Mouse (Mus musculus) frontal cortex, adult 2 months (tissue): ENCODE data around the gene Kdm3a. TPM values are rescaled to one million over a fixed set of nuclear protein-coding genes. Genes with fewer than 3 reads are reported as not detected.

Experiments
- DNase-seq, 2 experiments: peaks; one replicate each; pipeline ENCODE4 v3.0.0; 2022; ENCODE audit warnings: low spot score in 1 of 2; ENCODE audit errors: extremely low spot score in 1 of 2
- polyA plus RNA-seq: library from polyadenylated mRNA; depleted of rRNA; stranded (reverse); fragments of >200 nt; gene quantifications from 2 replicates; pipeline ENCODE4 v1.2.3, GENCODE M21; 2012; rRNA removed

Kdm3a gene
- 34.5 and 38.4 TPM in 2 replicates for polyA plus RNA-seq

GRCm38 (mm10) chr6:71632829-71633662, at the start of gene Kdm3a:
Kdm3a (minus strand) TSS chr6:71632990.
- peak; percentile 97 to 99 for DNase-seq

GRCm38 (mm10) chr6:71678891-71679290, 46.1 kb upstream of the Kdm3a start:
- no peak for DNase-seq

GRCm38 (mm10) chr6:71673166-71673565, 40.4 kb upstream of the Kdm3a start:
- no peak for DNase-seq

- DNase-seq: no peak
These were observed 31.7 kb upstream of the Kdm3a start for GRCm38 (mm10) chr6:71664511-71664910.

- no peak for DNase-seq
These were observed 25.5 kb upstream of the Kdm3a start for GRCm38 (mm10) chr6:71658290-71658689.

- DNase-seq: no peak
These were observed 23.0 kb upstream of the Kdm3a start for GRCm38 (mm10) chr6:71655835-71656234.

GRCm38 (mm10) chr6:71651868-71652267, 19.1 kb upstream of the Kdm3a start:
- no peak for DNase-seq

GRCm38 (mm10) chr6:71632486-71632828, 333 bp downstream of the Kdm3a start:
- no peak for DNase-seq

- DNase-seq: peak; percentile 16 to 40
These were observed 906 bp downstream of the Kdm3a start for GRCm38 (mm10) chr6:71631706-71632461.

- no peak for DNase-seq
These were observed 1.6 kb downstream of the Kdm3a start for GRCm38 (mm10) chr6:71631196-71631595.

GRCm38 (mm10) chr6:71627325-71627724, 5.5 kb downstream of the Kdm3a start:
- no peak for DNase-seq

GRCm38 (mm10) chr6:71625984-71626383, 6.8 kb downstream of the Kdm3a start:
- DNase-seq: no peak

GRCm38 (mm10) chr6:71624723-71625122, 8.1 kb downstream of the Kdm3a start:
- DNase-seq: no peak

GRCm38 (mm10) chr6:71621981-71622380, 10.8 kb downstream of the Kdm3a start:
- DNase-seq: peak in 1 of 2 experiments; percentile 42

GRCm38 (mm10) chr6:71621551-71621950, 11.2 kb downstream of the Kdm3a start:
- no peak for DNase-seq

GRCm38 (mm10) chr6:71616959-71617358, 15.8 kb downstream of the Kdm3a start:
- no peak for DNase-seq

- DNase-seq: no peak
These were observed 19.6 kb downstream of the Kdm3a start for GRCm38 (mm10) chr6:71613225-71613624.

- peak; percentile 50 to 65 for DNase-seq
These were observed 22.8 kb downstream of the Kdm3a start for GRCm38 (mm10) chr6:71609968-71610367.

- DNase-seq: no peak
These were observed 23.8 kb downstream of the Kdm3a start for GRCm38 (mm10) chr6:71608994-71609393.

- peak in 1 of 2 experiments; percentile 52 for DNase-seq
These were observed 25.0 kb downstream of the Kdm3a start for GRCm38 (mm10) chr6:71607756-71608155.

GRCm38 (mm10) chr6:71590154-71590553, 42.6 kb downstream of the Kdm3a start:
- no peak for DNase-seq

GRCm38 (mm10) chr6:71589401-71589800, 43.4 kb downstream of the Kdm3a start:
- DNase-seq: no peak
